Mouse (Mus musculus) forebrain, postnatal 0 days (tissue): ENCODE data around the gene Dennd4c. TPM values are rescaled to one million over a fixed set of nuclear protein-coding genes. Genes with fewer than 3 reads are reported as not detected.
"Not testable (repeated sequence)": the region's sequence is repeated elsewhere in the genome, so short reads cannot be mapped to it uniquely, and the experiment has no call there.

Experiments used
- ATAC-seq: fragments of 200-750 bp; cut with Nextera tagmentation; 2 replicates; pipeline ENCODE4 v1.8.0; 2017; ENCODE audit warnings: mild to moderate bottlenecking, moderate library complexity
- DNase-seq: peaks from one replicate; pipeline ENCODE4 v3.0.0-alpha.2; 2015
- H3K27ac ChIP-seq: fragments of 300-500 bp; sonication (generic); 2 replicates; pipeline ENCODE4 v1.5.1; 2014; ENCODE audit warnings: low read depth, mild to moderate bottlenecking, antibody characterized with exemption, low read length, moderate library complexity, mixed read lengths
- H3K27me3 ChIP-seq: fragments of 300-500 bp; sonication (generic); 2 replicates; pipeline ENCODE4 v1.6.1; 2014; ENCODE audit warnings: mild to moderate bottlenecking, low read length, mixed read lengths; ENCODE audit not compliant: insufficient read depth
- H3K36me3 ChIP-seq: fragments of 300-500 bp; sonication (generic); 2 replicates; pipeline ENCODE4 v1.6.1; 2014; ENCODE audit warnings: mild to moderate bottlenecking, moderate library complexity; ENCODE audit not compliant: insufficient read depth
- H3K4me1 ChIP-seq: fragments of 300-500 bp; sonication (generic); 2 replicates; pipeline ENCODE4 v1.6.1; 2014; ENCODE audit warnings: antibody characterized with exemption; ENCODE audit not compliant: insufficient read depth
- H3K4me2 ChIP-seq: fragments of 300-500 bp; sonication (generic); 2 replicates; pipeline ENCODE4 v1.6.1; 2014; ENCODE audit warnings: low read depth, mild to moderate bottlenecking, moderate library complexity
- H3K4me3 ChIP-seq: fragments of 300-500 bp; sonication (generic); 2 replicates; pipeline ENCODE4 v1.5.1; 2014; ENCODE audit warnings: low read depth, low read length, mixed read lengths
- H3K9ac ChIP-seq: fragments of 300-500 bp; sonication (generic); 2 replicates; pipeline ENCODE4 v1.6.1; 2014; ENCODE audit warnings: mild to moderate bottlenecking
- H3K9me3 ChIP-seq: fragments of 300-500 bp; sonication (generic); 2 replicates; pipeline ENCODE4 v1.6.1; 2016; ENCODE audit warnings: low read length
- CTCF ChIP-seq: sonication (generic); IDR thresholded peaks from 2 replicates; pipeline ENCODE4 v1.5.1; 2016; ENCODE audit warnings: antibody characterized with exemption, control low read depth, low read depth
- WGBS: fragments of 180-500 bp; shearing (Covaris S2); extraction: QIAGEN DNeasy Blood & Tissue Kit; methylation state at CpG from one replicate; pipeline ENCODE4 v1.1.7; 2014; 5-methylcytosine and 5-hydroxymethylcytosine counted together
- polyA plus RNA-seq: library from polyadenylated mRNA; unstranded; fragments of >200 nt; fragmentation: Nextera tagmentation; extraction: Ambion mirVana; gene quantifications from 2 replicates; pipeline ENCODE4 v1.2.1, GENCODE M21; 2015
- total RNA-seq: library from RNA; depleted of rRNA; stranded (reverse); fragments of >200 nt; gene quantifications from 2 replicates; pipeline ENCODE4 v1.2.3, GENCODE M21; 2014

Dennd4c gene
- total and polyA plus RNA-seq, 2 experiments from 2014 or later: 1.9 to 28.7 TPM

GRCm38 (mm10) chr4:86810604-86811003, 62.2 kb downstream of the Dennd4c start:
- Histone ChIP-seq H3K4me1 (no peaks in the 10 kb centered on the region), H3K4me3 (no peak overlapping the region), H3K9ac (no peak overlapping the region), H3K9me3 (no peaks in the 10 kb centered on the region), H3K27me3 (no peaks in the 10 kb centered on the region), H3K36me3 (peaks cover 4% of the 10 kb centered on the region; the same call in 1 of the 2 replicates), H3K27ac (no peak overlapping the region), H3K4me2 (no peak overlapping the region)
- 61% methylated on average over 2 of the region's 2 CpGs for WGBS
- DNase-seq (peak; percentile 16), ATAC-seq (no peak)
- TF ChIP-seq CTCF: peak; percentile 48

- no peaks in the 10 kb centered on the region for H3K27me3 ChIP-seq
- TF ChIP-seq CTCF: no peak
- H3K36me3 ChIP-seq: no peaks in the 10 kb centered on the region
- H3K9me3 ChIP-seq: no peaks in the 10 kb centered on the region
- 95% methylated on average over 2 of the region's 3 CpGs for WGBS
- H3K4me3 ChIP-seq: no peak overlapping the region
- H3K4me1 ChIP-seq: no peaks in the 10 kb centered on the region
- DNase-seq (no peak), ATAC-seq (no peak)
- H3K9ac ChIP-seq: no peak overlapping the region
- H3K27ac ChIP-seq: no peak overlapping the region
- no peak overlapping the region for H3K4me2 ChIP-seq
These were observed 66.5 kb downstream of the Dennd4c start for GRCm38 (mm10) chr4:86814850-86815249.

GRCm38 (mm10) chr4:86823169-86823568, 74.8 kb downstream of the Dennd4c start:
- no peak overlapping the region for H3K4me3 ChIP-seq
- ATAC-seq: peak; percentile 59; the same call in 1 of the 2 replicates
- no peak overlapping the region for H3K4me2 ChIP-seq
- peak; percentile 76 for TF ChIP-seq CTCF
- H3K27ac ChIP-seq: no peak overlapping the region
- no peaks in the 10 kb centered on the region for H3K9me3 ChIP-seq
- H3K36me3 ChIP-seq: peaks cover 21% of the 10 kb centered on the region
- H3K9ac ChIP-seq: no peak overlapping the region
- peak; percentile 69 for DNase-seq
- no peaks in the 10 kb centered on the region for H3K27me3 ChIP-seq
- H3K4me1 ChIP-seq: no peaks in the 10 kb centered on the region
- whole genome bisulfite sequencing: 81% methylated on average over 2 of the region's 2 CpGs

- ATAC-seq: no peak
- Histone ChIP-seq H3K27ac (no peak overlapping the region), H3K4me3 (no peak overlapping the region), H3K9ac (no peak overlapping the region), H3K36me3 (peaks cover 29% of the 10 kb centered on the region), H3K4me1 (no peaks in the 10 kb centered on the region), H3K4me2 (no peak overlapping the region), H3K27me3 (no peaks in the 10 kb centered on the region), H3K9me3 (no peaks in the 10 kb centered on the region)
- TF ChIP-seq CTCF: no peak
- no peak for DNase-seq
- 92% methylated on average over 7 of the region's 7 CpGs for WGBS
These were observed 76.8 kb downstream of the Dennd4c start for GRCm38 (mm10) chr4:86825143-86825542.

- 97% methylated on average over 2 of the region's 2 CpGs for WGBS
- no peak overlapping the region for H3K4me2 ChIP-seq
- DNase-seq: no peak
- ATAC-seq: no peak
- no peak overlapping the region for H3K4me3 ChIP-seq
- H3K27ac ChIP-seq: no peak overlapping the region
- no peaks in the 10 kb centered on the region for H3K4me1 ChIP-seq
- no peaks in the 10 kb centered on the region for H3K9me3 ChIP-seq
- H3K36me3 ChIP-seq: peaks cover 12% of the 10 kb centered on the region
- H3K27me3 ChIP-seq: no peaks in the 10 kb centered on the region
- no peak for TF ChIP-seq CTCF
- no peak overlapping the region for H3K9ac ChIP-seq
These were observed 83.5 kb downstream of the Dennd4c start for GRCm38 (mm10) chr4:86831896-86832295.

GRCm38 (mm10) chr4:86841141-86841540, 92.8 kb downstream of the Dennd4c start:
- H3K9me3 ChIP-seq, DNase-seq, H3K9ac ChIP-seq, H3K27ac ChIP-seq, H3K27me3 ChIP-seq, H3K4me2 ChIP-seq, H3K4me3 ChIP-seq, ATAC-seq, H3K4me1 ChIP-seq: not testable (repeated sequence)
- 99% methylated on average over 2 of the region's 2 CpGs for WGBS
- peaks cover 39% of the 10 kb centered on the region for H3K36me3 ChIP-seq

- no peaks in the 10 kb centered on the region for H3K27me3 ChIP-seq
- H3K4me3 ChIP-seq: no peak overlapping the region
- no peaks in the 10 kb centered on the region for H3K4me1 ChIP-seq
- no peaks in the 10 kb centered on the region for H3K9me3 ChIP-seq
- 83% methylated on average over 3 of the region's 3 CpGs for WGBS
- no peak for TF ChIP-seq CTCF
- no peak for ATAC-seq
- H3K36me3 ChIP-seq: peaks cover 34% of the 10 kb centered on the region
- DNase-seq: no peak
- no peak overlapping the region for H3K27ac ChIP-seq
- no peak overlapping the region for H3K9ac ChIP-seq
- no peak overlapping the region for H3K4me2 ChIP-seq
These were observed 97.0 kb downstream of the Dennd4c start for GRCm38 (mm10) chr4:86845384-86845783.

- H3K9me3 ChIP-seq: no peaks in the 10 kb centered on the region
- 95% methylated on average over 2 of the region's 2 CpGs for WGBS
- H3K9ac ChIP-seq: no peak overlapping the region
- no peak overlapping the region for H3K4me2 ChIP-seq
- DNase-seq (no peak), ATAC-seq (no peak)
- no peak overlapping the region for H3K27ac ChIP-seq
- no peak for TF ChIP-seq CTCF
- no peak overlapping the region for H3K4me3 ChIP-seq
- H3K27me3 ChIP-seq: no peaks in the 10 kb centered on the region
- H3K4me1 ChIP-seq: no peaks in the 10 kb centered on the region
- peaks cover 35% of the 10 kb centered on the region for H3K36me3 ChIP-seq
These were observed 98.9 kb downstream of the Dennd4c start for GRCm38 (mm10) chr4:86847246-86847645.
